Mouse (Mus musculus) kidney, postnatal 25 days (tissue): ENCODE measurements at regions not wholly inside any gene's neighbourhood (a gene's known extent, or its start where the extent isn't known, plus 50 kb on each side); places are given as distances from the start of the nearest gene placed in this dataset.

Source experiments
- DNase-seq, 2 experiments: peaks; one replicate each; pipeline ENCODE4 v3.0.0; 2021; ENCODE audit warnings: mixed read lengths in 2 of 2

DNA sequence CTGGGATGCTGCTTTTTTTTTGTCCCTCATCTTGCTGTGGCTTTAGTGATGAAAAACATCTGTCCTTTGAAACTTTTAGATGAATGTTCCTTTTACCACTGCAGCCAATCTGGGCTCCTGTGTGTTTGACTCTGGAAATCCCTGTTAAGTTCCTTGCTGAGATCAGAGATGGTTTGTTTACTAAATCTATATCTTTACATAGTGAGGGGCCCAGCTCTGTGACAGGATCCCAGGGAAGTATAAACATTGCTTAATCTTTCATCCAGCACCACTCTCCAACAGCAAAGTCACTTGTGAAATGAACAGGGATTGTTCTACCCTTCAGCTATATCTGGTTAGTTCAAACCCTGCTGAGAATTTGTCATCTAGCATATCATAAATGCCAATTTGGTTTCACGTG is 501.8 kb downstream of the Fat4 start:
- DNase-seq = no peak

DNA sequence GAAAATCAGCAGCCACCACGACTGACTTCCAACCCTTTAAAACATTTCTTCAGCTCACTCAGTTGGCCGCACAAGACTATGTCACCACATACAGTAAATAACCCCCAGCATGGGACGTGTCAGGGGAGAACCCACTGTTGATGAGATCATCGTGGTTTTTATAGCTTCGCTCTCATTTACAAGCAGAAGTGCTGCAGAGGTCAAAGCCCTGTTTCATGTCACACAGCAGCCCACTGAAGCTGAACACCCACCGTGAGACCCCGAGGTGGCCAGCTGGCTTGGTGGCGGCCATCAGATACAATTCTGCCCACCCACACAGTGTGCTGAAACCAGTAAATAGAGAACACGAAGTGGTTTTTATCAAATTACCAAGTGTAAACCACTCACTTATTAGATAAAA is 503.7 kb downstream of the Fat4 start:
- DNase-seq = no peak

DNA sequence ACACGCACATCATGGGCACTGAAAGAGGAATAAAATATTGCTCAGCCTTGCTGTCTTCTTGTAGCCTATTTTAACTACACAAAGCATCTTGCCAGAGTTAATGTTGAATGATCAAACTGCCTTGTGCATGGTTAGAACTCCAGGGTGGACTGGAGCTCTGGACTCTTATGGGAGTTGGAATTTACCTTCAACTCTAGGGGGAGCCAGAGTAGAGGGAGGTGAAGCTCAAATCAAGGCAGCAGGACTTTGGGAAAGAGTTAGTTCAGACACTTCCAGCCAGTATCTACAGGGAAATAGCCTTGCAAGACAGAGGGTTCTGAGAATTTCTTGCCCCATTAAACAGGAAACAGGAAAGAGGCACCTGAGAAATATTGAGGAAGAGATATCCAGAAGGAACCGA is 505.3 kb downstream of the Fat4 start:
- peak in 1 of 2 experiments; percentile 8 for DNase-seq

GRCm38 (mm10) chr3:39396672-39397071 is 509.9 kb downstream of the Fat4 start:
- DNase-seq = no peak

- DNase-seq = no peak
These were observed 510.5 kb downstream of the Fat4 start for GRCm38 (mm10) chr3:39397255-39397654.

GRCm38 (mm10) chr3:39397677-39398076 is 510.9 kb downstream of the Fat4 start:
- no peak for DNase-seq

DNA sequence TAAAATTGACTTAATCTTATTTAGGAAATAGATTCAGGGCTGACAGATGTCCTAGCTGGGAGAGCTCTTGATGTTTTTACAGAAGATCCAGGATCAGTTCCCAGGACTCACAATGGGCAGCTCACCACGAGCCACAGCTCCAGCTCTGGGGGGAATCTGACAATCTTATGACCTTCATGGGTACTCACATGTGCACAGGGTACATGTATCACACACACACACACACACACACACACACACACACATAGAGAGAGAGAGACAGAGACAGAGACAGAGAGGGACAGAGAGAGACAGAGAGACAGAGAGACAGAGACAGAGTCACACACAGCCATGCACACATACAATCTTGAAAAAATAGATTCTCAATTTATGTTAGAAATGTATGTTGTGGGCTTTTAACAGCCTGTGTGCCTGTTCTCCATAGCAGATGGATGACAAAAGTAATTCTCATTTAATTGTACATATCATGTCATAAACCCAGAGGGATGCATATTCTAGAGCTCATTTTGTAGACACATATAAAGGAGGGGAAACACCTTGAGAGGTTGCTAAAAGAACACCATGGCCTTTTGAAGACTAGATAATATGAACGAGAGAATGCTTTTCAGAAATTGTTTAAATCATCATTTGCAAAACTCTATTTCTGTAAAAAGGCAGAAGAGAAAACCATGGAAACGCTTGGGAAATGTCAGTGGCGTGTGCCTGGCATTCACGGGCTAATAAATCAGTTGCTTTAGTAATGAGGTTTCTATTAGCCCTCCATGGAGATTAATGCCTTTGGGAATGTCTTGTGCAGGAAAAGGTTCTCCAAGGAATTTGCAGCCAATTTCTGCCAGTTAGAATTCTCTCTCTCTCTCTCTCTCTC is 538.3 kb downstream of the Fat4 start:
- no peak for DNase-seq

DNA sequence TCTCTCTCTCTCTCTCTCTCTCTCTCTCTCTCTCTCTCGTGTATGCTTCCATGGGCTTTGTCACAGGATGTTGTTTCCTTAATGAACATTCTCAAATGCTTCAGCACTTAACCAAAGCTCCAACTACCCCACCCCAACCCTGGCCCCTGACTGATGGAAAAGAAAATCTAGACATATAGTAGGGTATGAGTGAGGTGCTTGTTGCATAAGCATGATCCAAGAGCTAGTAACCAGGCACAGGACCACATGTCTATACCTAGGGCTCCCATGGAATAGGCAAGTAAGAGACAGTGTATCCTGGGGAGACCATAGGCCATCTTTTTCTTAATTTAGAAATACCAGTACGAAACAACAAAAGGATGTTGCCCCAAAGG is 538.9 kb downstream of the Fat4 start:
- no peak for DNase-seq

- DNase-seq = no peak
These were observed 556.6 kb downstream of the Fat4 start for GRCm38 (mm10) chr3:39443328-39443727.

DNA sequence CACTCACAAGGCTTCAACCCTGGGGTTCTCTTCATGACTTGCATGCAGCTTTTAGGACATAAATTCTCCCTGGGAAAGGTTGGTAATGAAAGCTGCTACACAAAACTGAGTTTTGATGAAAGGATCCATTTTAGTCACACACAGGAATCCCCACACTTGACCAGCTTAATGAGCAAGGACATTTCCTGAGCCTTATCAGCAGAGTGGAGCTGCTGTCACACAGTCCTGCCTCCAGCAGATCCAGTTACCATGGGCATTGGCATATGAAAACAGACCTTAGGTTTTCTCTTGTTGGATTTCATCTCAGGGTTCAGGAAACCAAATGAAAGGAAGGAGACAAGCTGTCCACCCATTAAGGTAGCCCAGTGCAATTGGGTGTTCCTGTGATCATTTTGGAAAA is 568.9 kb downstream of the Fat4 start:
- DNase-seq = no peak

GRCm38 (mm10) chr3:39460183-39460888 is 573.6 kb downstream of the Fat4 start:
- DNase-seq = no peak

DNA sequence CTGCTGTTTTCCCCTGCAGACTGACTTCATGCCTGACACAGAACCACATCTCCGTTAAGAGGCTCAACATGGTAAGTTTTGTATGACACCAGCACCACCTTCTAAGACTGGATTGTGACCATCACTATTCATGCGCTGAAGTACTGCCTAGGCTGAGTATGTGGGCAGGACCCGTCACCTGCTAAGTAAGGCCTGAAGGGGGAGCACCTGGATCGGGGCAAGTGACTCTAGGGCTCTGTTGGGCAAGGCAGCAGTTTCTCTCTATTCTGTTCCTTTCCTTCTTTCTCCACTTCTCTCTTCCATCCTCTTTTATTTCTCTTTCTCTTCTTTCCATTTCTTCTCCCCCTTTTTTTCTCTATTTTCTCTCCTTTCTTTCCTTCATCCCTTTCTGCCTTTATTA is 574.8 kb downstream of the Fat4 start:
- no peak for DNase-seq

DNA sequence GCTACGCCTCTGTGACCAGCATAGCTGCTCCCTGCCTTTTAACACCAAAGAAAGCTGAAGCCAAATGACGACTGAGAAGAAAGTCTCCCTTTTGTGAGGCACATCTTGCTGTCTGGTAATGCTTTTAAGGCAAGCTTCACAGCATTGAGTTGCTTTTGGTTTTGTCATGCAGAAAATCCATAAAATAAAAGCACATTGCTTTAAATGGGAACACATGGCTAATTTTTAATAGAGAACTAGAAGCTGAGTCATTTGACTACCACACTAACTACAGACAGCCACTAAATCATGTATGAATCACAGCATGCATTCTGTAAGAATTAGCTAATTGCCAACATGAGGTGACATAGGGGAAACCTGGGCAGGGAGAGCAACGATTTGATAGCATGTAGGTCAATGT is 579.1 kb downstream of the Fat4 start:
- no peak for DNase-seq

GRCm38 (mm10) chr3:39489392-39489791 is 602.7 kb downstream of the Fat4 start:
- no peak for DNase-seq

DNA sequence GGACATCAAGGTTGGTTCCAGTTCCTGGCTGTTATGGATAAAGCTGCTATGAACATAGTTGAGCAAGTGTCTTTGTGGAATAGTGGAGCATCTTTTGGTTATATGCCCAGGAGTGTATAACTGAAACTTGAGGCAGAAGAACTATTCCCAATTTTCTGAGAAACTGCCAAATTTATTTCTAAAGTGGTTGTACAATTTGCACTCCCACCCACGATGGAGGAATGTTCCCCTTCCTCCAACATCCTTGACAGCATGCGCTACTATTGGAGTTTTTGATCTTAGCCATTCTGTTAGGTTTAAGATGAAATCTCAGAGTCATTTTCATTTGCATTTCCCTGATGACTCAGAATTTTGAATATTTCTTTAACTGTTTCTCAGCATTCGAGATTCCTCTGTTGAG is 607.6 kb downstream of the Fat4 start:
- DNase-seq = no peak

- no peak for DNase-seq
These were observed 641.3 kb downstream of the Fat4 start for GRCm38 (mm10) chr3:39528087-39528486.

- DNase-seq = no peak
These were observed 650.8 kb downstream of the Fat4 start for GRCm38 (mm10) chr3:39537515-39537914.

DNA sequence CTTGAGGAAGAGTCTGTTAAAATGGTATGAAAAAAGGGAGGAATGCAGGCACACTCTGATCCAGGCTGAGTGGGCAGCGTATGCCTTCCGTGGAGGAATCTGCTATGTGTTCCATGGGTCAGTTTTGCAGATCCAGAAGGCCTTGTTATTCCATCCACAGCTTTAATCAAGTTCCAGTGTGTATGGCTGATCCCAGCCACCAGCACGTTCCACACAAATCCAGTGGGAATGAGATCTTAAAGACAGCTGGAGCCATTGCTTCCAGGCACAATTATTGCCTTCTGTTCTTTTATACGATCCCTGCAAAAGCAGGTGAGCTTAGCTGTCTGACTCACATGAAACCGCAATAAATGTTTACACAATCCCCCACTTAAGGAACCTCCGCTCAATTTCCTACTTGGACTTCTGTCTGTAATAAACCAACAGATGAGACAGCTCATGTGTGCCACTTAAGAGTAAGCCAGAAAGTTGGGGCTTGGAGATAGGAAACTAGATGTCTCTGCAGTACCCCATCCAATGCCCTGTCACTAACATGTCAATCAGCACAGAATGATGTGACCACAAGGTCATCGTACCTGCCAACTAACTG is 653.9 kb downstream of the Fat4 start:
- DNase-seq = no peak

GRCm38 (mm10) chr3:39559460-39560041 is 672.8 kb downstream of the Fat4 start:
- no peak for DNase-seq

DNA sequence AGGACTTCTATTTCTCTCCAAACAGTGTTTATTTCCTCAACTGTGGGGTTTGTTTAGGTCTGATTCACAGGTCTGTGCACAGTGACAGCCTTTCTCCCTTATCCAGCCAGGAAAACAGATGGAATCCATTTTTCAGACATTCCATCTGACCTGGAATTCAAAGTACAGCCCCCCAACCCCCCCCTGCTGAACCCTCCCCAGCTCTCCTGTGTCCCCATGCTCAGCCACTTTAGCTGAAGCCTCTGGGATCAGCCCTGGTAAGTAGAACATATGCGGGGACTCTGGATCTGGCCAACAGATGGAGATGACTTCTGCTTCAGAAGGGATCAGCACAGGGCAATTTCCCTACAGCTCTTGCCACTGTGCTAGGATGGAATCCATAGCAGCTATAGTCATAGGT is 674.2 kb downstream of the Fat4 start:
- no peak for DNase-seq

- DNase-seq = no peak
These were observed 684.9 kb downstream of the Fat4 start for GRCm38 (mm10) chr3:39571444-39572237.

DNA sequence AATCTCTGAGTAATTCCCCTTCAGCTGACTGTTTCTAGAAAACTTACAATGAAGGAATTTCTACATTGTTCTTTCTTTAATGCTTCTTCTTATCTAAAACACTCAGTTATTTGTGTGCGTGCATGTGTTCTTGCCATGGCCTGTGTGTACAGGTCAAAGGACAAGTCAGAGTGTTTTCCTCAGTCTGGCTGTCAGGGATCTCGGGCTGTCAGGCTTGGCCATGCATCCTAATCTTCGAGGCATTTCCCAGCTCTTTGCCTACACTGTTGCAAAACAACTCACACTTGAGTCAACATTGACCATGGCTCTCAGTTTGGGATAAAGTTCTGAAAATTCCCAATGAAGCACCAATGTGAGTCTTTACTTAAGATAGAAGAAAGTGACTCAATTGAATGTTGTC is 688.5 kb downstream of the Fat4 start:
- no peak for DNase-seq

DNA sequence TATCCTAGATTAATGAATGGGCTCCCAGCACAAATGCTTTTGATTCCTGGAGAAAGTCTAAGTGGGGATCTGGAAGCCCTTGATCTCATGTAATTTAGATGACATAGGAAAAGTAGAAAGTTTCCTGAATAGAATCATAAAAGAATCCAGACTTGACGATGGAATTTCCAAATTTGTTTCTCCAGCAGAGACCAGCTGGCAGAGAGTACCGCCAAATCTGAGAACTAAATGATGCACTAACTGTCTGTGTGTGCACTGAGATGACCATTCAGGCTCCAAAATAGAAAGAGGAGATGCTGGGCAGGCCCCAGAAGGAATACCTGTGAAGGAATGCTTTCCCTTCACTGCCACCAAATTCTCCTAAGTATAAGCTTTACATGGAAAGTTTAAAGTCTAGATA is 704.6 kb downstream of the Fat4 start:
- no peak for DNase-seq
